Mouse (Mus musculus) heart, embryonic 14.5 days (tissue): ENCODE results near the gene Wars. TPM values are rescaled to one million over a fixed set of nuclear protein-coding genes. Genes with fewer than 3 reads are reported as not detected.
A peak's percentile ranks its signal among the peaks of the same experiment; 100 is the strongest.

Experiments
- ATAC-seq: fragments of 200-750 bp; cut with Nextera tagmentation; 2 replicates; pipeline ENCODE4 v1.8.0; 2017; ENCODE audit warnings: low read depth, moderate TSS enrichment; ENCODE audit not compliant: insufficient number of reproducible peaks, insufficient read depth, low FRiP score
- H3K27ac ChIP-seq, 2 experiments: fragments of 200-500 bp in 1 of 2; fragments of 300-500 bp in 1 of 2; sonication (generic) in 1 of 2; replicated peaks in 1 of 2; 2 replicates each; pipeline ENCODE4 v1.5.1; 2012 to 2014; ENCODE audit warnings: low read depth in 2 of 2, low read length in 2 of 2, control low read depth in 1 of 2, mild to moderate bottlenecking in 1 of 2, mixed read lengths in 1 of 2; ENCODE audit not compliant: control insufficient read depth in 1 of 2, insufficient read depth in 1 of 2
- H3K27me3 ChIP-seq: fragments of 300-500 bp; sonication (generic); 2 replicates; pipeline ENCODE4 v1.6.1; 2014; ENCODE audit warnings: mild to moderate bottlenecking, low read length, control low read depth; ENCODE audit not compliant: control insufficient read depth, insufficient read depth
- H3K36me3 ChIP-seq: fragments of 300-500 bp; sonication (generic); 2 replicates; pipeline ENCODE4 v1.6.1; 2014; ENCODE audit warnings: mild to moderate bottlenecking, control low read depth, low read length, mixed read lengths; ENCODE audit not compliant: control insufficient read depth, insufficient read depth
- H3K4me1 ChIP-seq, 2 experiments: fragments of 200-500 bp in 1 of 2; fragments of 300-500 bp in 1 of 2; sonication (generic) in 1 of 2; 2 replicates each; pipeline ENCODE4 v1.6.1; 2012 to 2014; ENCODE audit warnings: low read length in 2 of 2, control low read depth in 1 of 2, mixed read lengths in 1 of 2; ENCODE audit not compliant: control insufficient read depth in 2 of 2, insufficient read depth in 2 of 2
- H3K4me2 ChIP-seq: fragments of 300-500 bp; sonication (generic); 2 replicates; pipeline ENCODE4 v1.6.1; 2014; ENCODE audit warnings: mild to moderate bottlenecking, low read length
- H3K4me3 ChIP-seq, 2 experiments: fragments of 200-500 bp in 1 of 2; fragments of 300-500 bp in 1 of 2; sonication (generic) in 1 of 2; 2 replicates each; pipeline ENCODE4 v1.5.1; 2012 to 2014; ENCODE audit warnings: low read length in 2 of 2, mild to moderate bottlenecking in 2 of 2, control low read depth in 1 of 2, low read depth in 1 of 2, moderate library complexity in 1 of 2; ENCODE audit not compliant: control insufficient read depth in 1 of 2, insufficient read depth in 1 of 2
- H3K9ac ChIP-seq: fragments of 300-500 bp; sonication (generic); 2 replicates; pipeline ENCODE4 v1.6.1; 2014; ENCODE audit warnings: mild to moderate bottlenecking, low read length
- H3K9me3 ChIP-seq: fragments of 300-500 bp; sonication (generic); 2 replicates; pipeline ENCODE4 v1.6.1; 2016; ENCODE audit warnings: low read length, control low read depth; ENCODE audit not compliant: control insufficient read depth
- WGBS: fragments of 180-500 bp; shearing (Covaris S2); extraction: QIAGEN DNeasy Blood & Tissue Kit; methylation state at CpG from one replicate; pipeline ENCODE4 v1.1.7; 2014; 5-methylcytosine and 5-hydroxymethylcytosine counted together
- polyA plus RNA-seq: library from polyadenylated mRNA; unstranded; fragments of >200 nt; fragmentation: Nextera tagmentation; extraction: Ambion mirVana; gene quantifications from 2 replicates; pipeline ENCODE4 v1.2.1, GENCODE M21; 2014

Gene Wars
- 57.0 and 60.5 TPM in 2 replicates for polyA plus RNA-seq

DNA sequence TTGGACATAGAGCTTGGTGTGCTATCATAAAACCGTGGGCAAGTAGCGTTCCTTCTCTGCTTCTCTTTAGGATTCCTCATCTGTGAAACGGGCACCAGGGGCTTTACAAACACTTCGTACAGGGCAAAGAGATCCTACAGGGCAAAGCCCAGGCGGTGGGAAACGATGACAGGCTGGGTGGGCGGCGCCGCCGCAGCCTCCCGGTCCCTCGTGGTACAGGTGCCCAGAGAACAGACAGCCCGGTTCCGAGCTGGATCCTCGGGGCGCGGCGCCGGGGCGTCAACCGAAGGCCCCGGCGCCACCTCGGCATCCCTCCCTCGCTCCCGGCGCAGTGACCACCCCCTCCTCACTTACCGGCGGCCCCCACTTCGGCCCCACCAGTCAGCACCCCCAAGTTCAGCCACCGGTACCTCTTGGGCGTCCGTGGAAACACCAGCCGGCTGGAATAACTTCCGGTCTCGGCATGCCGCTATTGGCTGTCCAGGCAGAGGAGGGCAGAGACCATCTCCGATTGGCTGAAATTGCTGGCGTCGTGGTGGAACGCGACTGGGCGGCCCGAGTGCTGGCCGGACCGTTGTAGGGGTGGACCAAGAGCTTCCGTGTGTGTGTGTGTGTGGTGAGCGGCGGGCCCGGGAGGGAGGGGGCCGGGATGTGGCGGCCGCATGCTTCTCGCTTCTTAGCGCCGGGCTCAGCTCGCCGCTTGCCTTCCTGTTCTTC, at the start of gene Wars:
TSS of gene Wars (minus strand) at position 460 of the 717 bp plus-strand sequence.
- ATAC-seq, result peak; percentile 100
- peak within 1 kb of the TSS; percentile 75 to 85 for H3K4me3 ChIP-seq
- peak within 1 kb of the TSS; percentile 90 for H3K4me2 ChIP-seq
- peak within 1 kb of the TSS; percentile 3 to 39; a peak in 3 of 4 replicates for H3K27ac ChIP-seq
- no peaks in the 10 kb centered on the region for H3K9me3 ChIP-seq
- H3K27me3 ChIP-seq, result no peaks in the 10 kb centered on the region
- peaks cover 7 to 14% of the 10 kb centered on the region in 2 experiments for H3K4me1 ChIP-seq
- H3K36me3 ChIP-seq, result peaks cover 5% of the 10 kb centered on the region; the same call in 1 of the 2 replicates
- WGBS, result under 1% methylated on average over 58 of the region's 58 CpGs
- peak within 1 kb of the TSS; percentile 87 for H3K9ac ChIP-seq

DNA sequence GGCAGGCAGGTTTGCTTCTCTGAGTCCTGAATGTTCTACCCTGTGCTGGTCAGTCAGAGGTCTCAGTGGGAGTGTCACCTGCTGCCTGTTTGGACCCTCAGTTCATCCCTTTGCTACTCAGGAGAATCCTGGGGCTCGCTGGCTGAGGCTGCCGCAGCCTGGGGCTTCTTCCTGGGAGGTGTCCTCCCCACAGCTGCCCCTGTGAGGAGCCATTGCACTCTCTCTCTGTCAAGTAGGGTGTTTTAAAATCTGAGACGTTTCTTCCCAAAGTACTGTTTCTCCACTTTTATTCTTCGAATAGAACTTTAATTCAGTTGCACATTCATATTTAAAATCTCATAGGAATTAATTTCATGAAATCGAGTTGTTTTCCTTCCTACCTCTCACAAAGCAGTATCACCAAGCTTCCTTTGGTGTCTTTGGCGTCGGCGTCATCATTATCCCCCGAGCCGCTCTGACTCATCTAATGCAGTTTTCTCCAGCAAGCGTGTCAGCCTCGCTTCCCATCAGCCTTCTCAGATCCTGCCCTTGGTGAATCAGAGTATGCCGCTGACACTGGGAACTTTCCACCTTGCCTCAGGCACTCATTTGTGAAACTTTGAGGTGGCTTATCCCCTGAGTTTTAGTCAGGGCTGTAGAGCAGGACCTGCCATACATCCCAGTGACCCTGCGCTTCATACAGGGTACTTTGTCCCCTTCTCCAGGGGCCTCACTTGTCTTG, 48.4 kb upstream of the Wars start:
- no peaks in the 10 kb centered on the region for H3K4me1 ChIP-seq
- 78% methylated on average over 14 of the region's 14 CpGs for WGBS
- no peak for ATAC-seq
- no peak overlapping the region for H3K27ac ChIP-seq
- H3K9ac ChIP-seq, result no peak overlapping the region
- no peaks in the 10 kb centered on the region for H3K36me3 ChIP-seq
- no peaks in the 10 kb centered on the region for H3K27me3 ChIP-seq
- no peaks in the 10 kb centered on the region for H3K9me3 ChIP-seq
- no peak overlapping the region for H3K4me3 ChIP-seq
- H3K4me2 ChIP-seq, result no peak overlapping the region

DNA sequence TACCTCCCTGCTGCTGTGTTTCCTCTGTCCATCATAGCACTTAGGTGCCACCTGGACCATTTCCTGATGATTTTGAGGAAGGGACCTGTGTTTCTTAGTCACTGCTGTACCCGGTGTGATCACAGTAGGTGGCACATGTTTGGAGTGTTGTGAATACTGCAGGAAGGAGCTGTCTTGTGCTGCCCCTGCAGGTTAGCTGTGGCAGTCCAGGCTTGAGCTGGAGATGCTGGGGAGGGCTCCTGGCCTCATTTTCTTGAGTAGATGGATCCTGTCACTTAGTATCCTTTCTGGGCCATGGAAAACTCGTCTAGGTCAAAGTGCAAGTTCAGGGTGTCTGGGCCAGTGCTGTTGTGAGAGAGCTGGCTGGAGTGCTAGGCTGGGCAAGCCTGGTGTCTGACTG, 47.3 kb upstream of the Wars start:
- no peak overlapping the region for H3K9ac ChIP-seq
- no peaks in the 10 kb centered on the region for H3K27me3 ChIP-seq
- H3K9me3 ChIP-seq, result no peaks in the 10 kb centered on the region
- H3K4me1 ChIP-seq, result peaks cover 5 to 6% of the 10 kb centered on the region in 2 experiments; a peak in 3 of 4 replicates
- no peaks in the 10 kb centered on the region for H3K36me3 ChIP-seq
- ATAC-seq, result no peak
- H3K27ac ChIP-seq, result no peak overlapping the region
- no peak overlapping the region for H3K4me2 ChIP-seq
- 54% methylated on average over 2 of the region's 2 CpGs for WGBS
- H3K4me3 ChIP-seq, result no peak overlapping the region

DNA sequence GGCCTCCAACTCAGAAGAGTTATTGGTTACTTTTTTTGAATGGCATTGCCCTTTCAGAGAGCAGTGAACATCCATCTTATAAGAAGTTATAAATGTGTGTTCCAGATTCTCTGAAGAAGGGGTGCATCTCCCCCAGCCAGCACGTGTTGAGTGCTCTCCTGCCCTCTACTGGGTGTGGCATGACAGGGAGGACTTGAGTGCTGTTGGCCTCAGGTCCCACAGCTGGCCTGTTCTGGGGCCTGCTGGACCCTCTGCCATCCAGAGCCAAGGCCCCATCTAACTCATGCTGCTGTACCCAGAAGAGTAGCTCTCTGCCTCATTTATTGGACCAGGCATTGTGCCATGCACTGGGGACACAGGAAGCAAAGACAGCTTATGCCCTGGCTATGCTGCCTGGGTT, 46.3 kb upstream of the Wars start:
- 43% methylated on average over 1 of the region's 1 CpGs for WGBS
- H3K4me3 ChIP-seq, result no peak overlapping the region
- no peaks in the 10 kb centered on the region for H3K9me3 ChIP-seq
- H3K27me3 ChIP-seq, result no peaks in the 10 kb centered on the region
- no peak overlapping the region for H3K9ac ChIP-seq
- H3K4me2 ChIP-seq, result no peak overlapping the region
- no peaks in the 10 kb centered on the region for H3K36me3 ChIP-seq
- H3K27ac ChIP-seq, result no peak overlapping the region
- no peak for ATAC-seq
- peaks cover 5 to 8% of the 10 kb centered on the region in 2 experiments; a peak in 3 of 4 replicates for H3K4me1 ChIP-seq

DNA sequence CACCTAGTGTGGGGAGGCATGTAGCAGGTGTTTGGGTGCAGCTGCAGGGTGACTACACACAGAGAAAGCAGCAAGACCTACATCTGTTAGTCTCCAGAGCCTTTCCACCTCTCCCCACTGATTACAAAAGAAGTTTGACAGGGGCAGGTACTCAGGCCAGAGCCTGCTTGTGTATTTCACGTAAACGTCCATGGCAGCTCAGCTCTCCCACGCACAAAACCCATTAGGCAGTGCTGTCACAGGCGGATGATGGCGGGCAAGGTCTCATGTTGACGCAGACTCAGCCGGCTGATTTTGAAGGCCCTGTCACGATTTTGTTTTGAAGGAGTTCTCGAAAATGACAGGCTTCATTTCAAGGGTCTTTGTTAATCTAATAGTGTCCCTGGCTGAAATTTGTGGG, 45.3 kb upstream of the Wars start:
- Histone ChIP-seq H3K9me3 (no peaks in the 10 kb centered on the region), H3K9ac (no peak overlapping the region), H3K27ac (no peak overlapping the region), H3K36me3 (no peaks in the 10 kb centered on the region), H3K4me2 (no peak overlapping the region), H3K27me3 (no peaks in the 10 kb centered on the region), H3K4me1 (peaks cover 5 to 8% of the 10 kb centered on the region in 2 experiments; a peak in 3 of 4 replicates), H3K4me3 (no peak overlapping the region)
- ATAC-seq, result no peak
- 85% methylated on average over 9 of the region's 9 CpGs for WGBS

DNA sequence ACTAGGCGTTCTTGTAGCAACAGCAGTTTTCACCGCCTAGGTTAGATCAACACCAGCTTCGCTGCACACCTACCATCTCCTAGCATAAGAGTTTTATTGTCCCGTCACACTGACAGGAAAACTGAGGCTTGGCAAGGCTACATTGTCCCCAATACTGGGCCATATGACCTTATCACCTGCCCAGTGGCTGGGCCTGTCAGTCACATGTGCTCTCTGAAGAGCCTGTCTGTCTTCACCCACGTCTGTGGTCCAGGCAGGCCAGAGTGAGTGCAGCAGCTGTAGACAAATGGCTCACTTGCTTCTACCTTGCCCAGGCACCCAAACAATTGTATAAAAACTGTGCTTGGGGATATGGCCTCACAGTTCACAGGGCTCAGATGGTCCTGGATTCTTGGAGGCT, 44.9 kb upstream of the Wars start:
- H3K27me3 ChIP-seq, result no peaks in the 10 kb centered on the region

DNA sequence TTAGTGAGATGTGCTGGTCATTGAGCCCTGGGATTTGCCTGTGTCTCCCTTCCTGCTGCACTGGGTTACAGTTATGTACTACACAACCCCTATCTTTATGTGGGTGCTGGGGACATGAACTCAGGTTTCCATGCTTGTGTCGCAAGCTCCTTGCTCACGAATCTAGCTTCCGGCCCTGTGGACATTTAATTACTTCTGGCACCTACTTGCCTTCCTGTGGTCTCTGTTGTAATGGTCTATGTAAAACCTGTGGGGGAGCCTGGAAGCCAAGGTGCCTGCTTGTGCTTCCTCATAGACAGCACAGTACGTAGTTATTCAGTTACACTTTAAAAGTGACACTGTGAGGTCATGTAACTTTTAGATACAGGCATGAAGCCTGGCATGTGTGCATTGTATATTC, 43.5 kb upstream of the Wars start:
- ATAC-seq, result no peak
- Histone ChIP-seq H3K4me2 (no peak overlapping the region), H3K4me1 (peaks cover 5 to 8% of the 10 kb centered on the region in 2 experiments; a peak in 3 of 4 replicates), H3K9ac (no peak overlapping the region), H3K27ac (no peak overlapping the region), H3K9me3 (no peaks in the 10 kb centered on the region), H3K27me3 (no peaks in the 10 kb centered on the region), H3K4me3 (no peak overlapping the region), H3K36me3 (no peaks in the 10 kb centered on the region)
- WGBS, result 81% methylated on average over 4 of the region's 4 CpGs

More for the DNA sequence above, 44.9 kb upstream of the Wars start:
- ATAC-seq, result no peak; the same call in 1 of the 2 replicates
- H3K9me3 ChIP-seq, result no peaks in the 10 kb centered on the region
- no peak overlapping the region for H3K27ac ChIP-seq
- no peaks in the 10 kb centered on the region for H3K36me3 ChIP-seq
- no peak overlapping the region for H3K4me3 ChIP-seq
- no peak overlapping the region for H3K9ac ChIP-seq
- H3K4me1 ChIP-seq, result peaks cover 5 to 8% of the 10 kb centered on the region in 2 experiments; a peak in 3 of 4 replicates
- no peak overlapping the region for H3K4me2 ChIP-seq
- 65% methylated on average over 5 of the region's 5 CpGs for WGBS
